Mouse (Mus musculus) hindbrain, embryonic 14.5 days (tissue): ENCODE measurements around the gene Fan1. TPM values are rescaled to one million over a fixed set of nuclear protein-coding genes. Genes with fewer than 3 reads are reported as not detected.

Experiments
- ATAC-seq: fragments of 200-750 bp; cut with Nextera tagmentation; 2 replicates; pipeline ENCODE4 v1.8.0; 2017; ENCODE audit warnings: moderate number of reproducible peaks, mild to moderate bottlenecking, moderate TSS enrichment, moderate library complexity; ENCODE audit not compliant: low FRiP score
- DNase-seq: peaks from one replicate; pipeline ENCODE4 v3.0.0-alpha.2; 2015; ENCODE audit warnings: low spot score
- H3K27ac ChIP-seq: fragments of 300-500 bp; sonication (generic); 2 replicates; pipeline ENCODE4 v1.5.1; 2014; ENCODE audit warnings: mild to moderate bottlenecking, moderate library complexity
- H3K27me3 ChIP-seq: fragments of 300-500 bp; sonication (generic); 2 replicates; pipeline ENCODE4 v1.6.1; 2014; ENCODE audit warnings: mild to moderate bottlenecking, low read length, mixed read lengths; ENCODE audit not compliant: control insufficient read depth, insufficient read depth
- H3K36me3 ChIP-seq: fragments of 300-500 bp; sonication (generic); replicated peaks from 2 replicates; pipeline ENCODE4 v1.6.1; 2014; ENCODE audit not compliant: control insufficient read depth, insufficient read depth
- H3K4me1 ChIP-seq: fragments of 300-500 bp; sonication (generic); replicated peaks from 2 replicates; pipeline ENCODE4 v1.6.1; 2014; ENCODE audit warnings: antibody characterized with exemption, low read length, mixed read lengths; ENCODE audit not compliant: control insufficient read depth, insufficient read depth
- H3K4me2 ChIP-seq: fragments of 300-500 bp; sonication (generic); replicated peaks from 2 replicates; pipeline ENCODE4 v1.6.1; 2014; ENCODE audit warnings: mild to moderate bottlenecking, moderate library complexity
- H3K4me3 ChIP-seq: fragments of 300-500 bp; sonication (generic); replicated peaks from 2 replicates; pipeline ENCODE4 v1.5.1; 2014; ENCODE audit warnings: mild to moderate bottlenecking, low read length
- H3K9ac ChIP-seq: fragments of 300-500 bp; sonication (generic); 2 replicates; pipeline ENCODE4 v1.6.1; 2014
- H3K9me3 ChIP-seq: fragments of 300-500 bp; sonication (generic); 2 replicates; pipeline ENCODE4 v1.6.1; 2016; ENCODE audit warnings: low read length; ENCODE audit not compliant: control insufficient read depth
- WGBS: fragments of 180-500 bp; shearing (Covaris S2); extraction: QIAGEN DNeasy Blood & Tissue Kit; methylation state at CpG from one replicate; pipeline ENCODE4 v1.1.7; 2014; 5-methylcytosine and 5-hydroxymethylcytosine counted together
- polyA plus RNA-seq: library from polyadenylated mRNA; unstranded; fragments of >200 nt; fragmentation: Nextera tagmentation; extraction: Ambion mirVana; gene quantifications from 2 replicates; pipeline ENCODE4 v1.2.1, GENCODE M21; 2014

Gene Fan1
- polyA plus RNA-seq, 1 experiment from 2014 or later: 5.0 TPM

DNA sequence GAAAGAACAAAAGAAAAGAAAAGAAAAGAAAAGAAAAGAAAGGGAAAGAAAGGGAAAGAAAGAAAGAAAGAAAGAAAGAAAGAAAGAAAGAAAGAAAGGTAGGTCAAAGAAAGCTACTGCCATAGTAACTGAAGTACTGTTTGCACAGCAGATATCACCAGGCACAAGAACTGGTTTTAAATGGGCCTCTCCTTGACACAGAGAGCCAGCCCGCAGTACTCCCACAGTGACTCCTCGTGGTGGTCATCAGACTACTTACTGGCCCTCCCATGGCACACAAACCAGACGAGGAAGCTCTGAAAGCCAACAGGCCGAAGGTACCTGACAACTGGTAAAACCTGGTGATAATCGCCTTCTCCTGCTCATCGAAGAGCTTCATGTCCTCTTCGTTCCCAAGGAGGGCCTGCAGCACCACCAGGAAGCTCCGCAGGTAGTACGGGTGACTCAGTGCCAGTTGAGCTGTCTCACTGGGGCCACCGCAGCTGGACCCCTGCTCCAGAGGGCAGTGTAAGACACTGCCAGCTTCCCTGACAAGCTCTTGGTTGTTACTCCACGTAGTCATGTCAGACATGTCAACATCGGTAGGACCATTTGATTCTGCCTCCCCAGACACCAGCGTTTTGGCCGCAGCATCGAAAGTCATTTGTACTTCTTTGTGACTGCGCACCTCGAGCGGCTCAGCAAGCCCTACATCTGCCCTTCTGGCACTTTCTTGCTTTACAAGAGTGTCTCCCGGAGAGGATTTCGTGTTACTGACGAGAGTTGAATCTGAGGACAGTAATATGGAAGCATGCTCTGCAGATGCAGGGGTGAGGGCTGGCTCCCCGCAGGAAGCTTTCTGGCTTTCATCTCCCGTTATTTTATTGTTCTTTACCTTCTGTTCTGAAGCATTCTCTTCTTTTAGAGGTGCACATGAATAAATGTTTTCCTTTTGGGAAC is 1.7 kb downstream of the Fan1 start:
- H3K36me3 ChIP-seq: peaks cover 29% of the 10 kb centered on the region
- no peaks in the 10 kb centered on the region for H3K27me3 ChIP-seq
- 88% methylated on average over 23 of the region's 23 CpGs for WGBS
- DNase-seq (no peak), ATAC-seq (no peak)
- H3K4me3 ChIP-seq: no peak overlapping the region
- H3K4me2 ChIP-seq: no peak overlapping the region
- H3K4me1 ChIP-seq: peaks cover 10% of the 10 kb centered on the region
- H3K9me3 ChIP-seq: no peaks in the 10 kb centered on the region
- H3K27ac ChIP-seq: no peak overlapping the region
- 0 out of 2 replicates have a peak overlapping the region, but pooled peaks have one; percentile 67 for H3K9ac ChIP-seq

GRCm38 (mm10) chr7:64369841-64370240 is 4.1 kb downstream of the Fan1 start:
- H3K9ac ChIP-seq: no peak overlapping the region
- no peak overlapping the region for H3K27ac ChIP-seq
- H3K4me1 ChIP-seq: peaks cover 10% of the 10 kb centered on the region
- no peaks in the 10 kb centered on the region for H3K9me3 ChIP-seq
- H3K4me3 ChIP-seq: no peak overlapping the region
- ATAC-seq (no peak), DNase-seq (no peak)
- peaks cover 30% of the 10 kb centered on the region for H3K36me3 ChIP-seq
- 89% methylated on average over 6 of the region's 6 CpGs for WGBS
- H3K27me3 ChIP-seq: no peaks in the 10 kb centered on the region
- H3K4me2 ChIP-seq: no peak overlapping the region

DNA sequence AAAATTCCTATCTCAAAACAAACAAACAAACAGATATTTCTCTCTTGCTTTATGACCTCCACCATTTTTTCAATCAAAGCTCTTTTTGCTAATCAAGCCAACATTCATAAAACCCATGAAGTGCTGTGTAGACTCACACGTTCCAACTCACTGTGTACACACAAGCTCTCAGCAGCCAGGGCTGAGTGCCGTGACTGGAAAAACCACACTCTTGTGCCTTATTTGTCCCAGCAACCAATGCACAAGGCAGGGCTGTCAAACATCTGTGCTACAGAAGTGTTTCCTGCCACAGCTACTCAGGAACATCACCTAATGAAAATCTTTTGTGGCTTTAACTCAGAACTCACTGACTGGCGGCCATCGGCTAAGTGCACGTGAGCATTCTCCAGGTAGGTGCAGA is 8.0 kb downstream of the Fan1 start:
- 93% methylated on average over 5 of the region's 5 CpGs for WGBS
- no peaks in the 10 kb centered on the region for H3K9me3 ChIP-seq
- DNase-seq (no peak), ATAC-seq (no peak)
- H3K4me2 ChIP-seq: no peak overlapping the region
- H3K27me3 ChIP-seq: no peaks in the 10 kb centered on the region
- peaks cover 65% of the 10 kb centered on the region for H3K36me3 ChIP-seq
- no peak overlapping the region for H3K4me3 ChIP-seq
- H3K4me1 ChIP-seq: no peaks in the 10 kb centered on the region; the same call in 1 of the 2 replicates
- H3K9ac ChIP-seq: no peak overlapping the region
- H3K27ac ChIP-seq: no peak overlapping the region

GRCm38 (mm10) chr7:64360586-64360945 is 13.3 kb downstream of the Fan1 start:
- no peak for ATAC-seq
- H3K27ac ChIP-seq: peak overlapping the region; percentile 43; the same call in 1 of the 2 replicates
- no peak for DNase-seq
- H3K4me2 ChIP-seq: no peak overlapping the region
- no peaks in the 10 kb centered on the region for H3K9me3 ChIP-seq
- no peak overlapping the region for H3K9ac ChIP-seq
- H3K4me3 ChIP-seq: no peak overlapping the region
- H3K4me1 ChIP-seq: no peaks in the 10 kb centered on the region
- no peaks in the 10 kb centered on the region for H3K27me3 ChIP-seq
- peaks cover 63% of the 10 kb centered on the region for H3K36me3 ChIP-seq
- whole genome bisulfite sequencing: 67% methylated on average over 3 of the region's 3 CpGs

DNA sequence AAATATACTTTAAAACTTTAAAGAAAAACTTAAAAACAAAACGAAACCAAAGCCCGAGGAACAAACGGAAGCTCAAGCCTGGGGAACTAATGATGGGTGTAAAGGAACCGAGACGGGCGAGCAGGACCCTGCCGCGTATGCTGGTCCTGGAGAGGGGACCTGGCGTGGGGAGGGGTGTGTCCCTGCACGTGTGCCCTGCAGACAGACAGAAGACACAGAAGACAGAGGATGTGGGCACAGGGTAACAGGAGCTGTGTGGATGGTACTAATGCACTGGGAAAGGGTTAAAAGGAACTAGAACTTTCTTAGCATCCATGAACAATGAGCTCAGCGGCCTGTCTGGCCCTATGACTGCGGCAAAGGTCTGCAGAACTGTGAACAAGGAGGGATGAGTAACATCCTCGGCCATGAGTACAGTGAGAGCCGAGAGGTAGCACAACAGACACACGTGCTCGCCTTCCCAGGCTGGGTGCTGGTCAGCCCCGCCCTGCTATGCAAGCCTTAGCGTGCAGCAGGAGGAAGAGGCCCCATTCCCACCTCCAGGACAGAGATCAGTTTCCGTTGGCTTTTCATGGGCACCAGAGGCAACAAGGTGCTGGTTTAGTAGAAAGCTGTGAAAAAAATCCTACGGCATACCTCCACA is 13.8 kb downstream of the Fan1 start:
- H3K9ac ChIP-seq: no peak overlapping the region
- no peaks in the 10 kb centered on the region for H3K9me3 ChIP-seq
- H3K36me3 ChIP-seq: peaks cover 58% of the 10 kb centered on the region
- no peak for DNase-seq
- ATAC-seq: no peak
- WGBS: 87% methylated on average over 20 of the region's 20 CpGs
- no peak overlapping the region for H3K4me3 ChIP-seq
- no peaks in the 10 kb centered on the region for H3K4me1 ChIP-seq
- no peak overlapping the region for H3K4me2 ChIP-seq
- peak overlapping the region; percentile 43; the same call in 1 of the 2 replicates for H3K27ac ChIP-seq
- H3K27me3 ChIP-seq: no peaks in the 10 kb centered on the region

- no peak overlapping the region for H3K27ac ChIP-seq
- peaks cover 50% of the 10 kb centered on the region for H3K36me3 ChIP-seq
- no peaks in the 10 kb centered on the region for H3K9me3 ChIP-seq
- 82% methylated on average over 6 of the region's 6 CpGs for WGBS
- H3K9ac ChIP-seq: no peak overlapping the region
- no peak overlapping the region for H3K4me2 ChIP-seq
- H3K4me3 ChIP-seq: no peak overlapping the region
- no peaks in the 10 kb centered on the region for H3K27me3 ChIP-seq
- DNase-seq (no peak), ATAC-seq (no peak)
- H3K4me1 ChIP-seq: no peaks in the 10 kb centered on the region; the same call in 1 of the 2 replicates
Observed at GRCm38 (mm10) chr7:64358666-64359065, 15.2 kb downstream of the Fan1 start.

GRCm38 (mm10) chr7:64357405-64357804 is 16.5 kb downstream of the Fan1 start:
- Histone ChIP-seq H3K9me3 (no peaks in the 10 kb centered on the region), H3K4me3 (no peak overlapping the region), H3K4me2 (no peak overlapping the region), H3K27me3 (no peaks in the 10 kb centered on the region), H3K36me3 (peaks cover 42% of the 10 kb centered on the region), H3K4me1 (no peaks in the 10 kb centered on the region; the same call in 1 of the 2 replicates), H3K27ac (no peak overlapping the region), H3K9ac (no peak overlapping the region)
- ATAC-seq (peak; percentile 33; the same call in 1 of the 2 replicates), DNase-seq (no peak)
- WGBS: 82% methylated on average over 9 of the region's 9 CpGs

DNA sequence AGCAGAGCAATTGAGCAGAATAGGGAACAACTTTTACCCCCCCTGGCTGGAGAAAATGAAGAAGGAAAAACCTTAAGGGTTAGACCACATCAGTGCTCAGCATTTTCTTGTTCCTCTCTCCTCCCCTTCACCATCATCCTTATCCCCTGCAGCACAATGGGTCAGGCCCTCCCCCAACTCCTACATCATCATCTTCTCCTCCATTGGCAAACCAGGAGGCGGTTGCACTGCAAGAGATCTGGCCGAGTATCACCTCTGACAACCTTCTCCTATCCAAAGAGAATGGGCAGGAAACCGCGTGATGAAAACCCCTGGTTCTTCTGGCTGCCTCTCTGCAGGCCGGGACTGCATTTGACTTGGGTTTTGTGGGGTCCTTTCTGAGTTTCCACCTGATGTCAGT is 17.2 kb downstream of the Fan1 start:
- Histone ChIP-seq H3K36me3 (peaks cover 34% of the 10 kb centered on the region), H3K4me3 (no peak overlapping the region), H3K9ac (no peak overlapping the region), H3K9me3 (no peaks in the 10 kb centered on the region), H3K27me3 (no peaks in the 10 kb centered on the region), H3K4me2 (no peak overlapping the region), H3K27ac (no peak overlapping the region), H3K4me1 (no peaks in the 10 kb centered on the region; the same call in 1 of the 2 replicates)
- WGBS: 97% methylated on average over 5 of the region's 5 CpGs
- DNase-seq (no peak), ATAC-seq (no peak)

GRCm38 (mm10) chr7:64354206-64354605 is 19.7 kb downstream of the Fan1 start:
- DNase-seq: no peak

More at GRCm38 (mm10) chr7:64354206-64354605, 19.7 kb downstream of the Fan1 start:
- H3K9ac ChIP-seq: no peak overlapping the region
- no peak overlapping the region for H3K4me3 ChIP-seq
- H3K4me1 ChIP-seq: peaks cover 5% of the 10 kb centered on the region; the same call in 1 of the 2 replicates
- H3K9me3 ChIP-seq: no peaks in the 10 kb centered on the region
- no peak overlapping the region for H3K27ac ChIP-seq
- peaks cover 19% of the 10 kb centered on the region for H3K36me3 ChIP-seq
- no peak for ATAC-seq
- no peak overlapping the region for H3K4me2 ChIP-seq
- no peaks in the 10 kb centered on the region for H3K27me3 ChIP-seq
- 19% methylated on average over 14 of the region's 14 CpGs for WGBS
